Mouse (Mus musculus): Measurements from ENCODE around the gene C1qtnf1. TPM values are rescaled to one million over a fixed set of nuclear protein-coding genes. Genes with fewer than 3 reads are reported as not detected.

Gene C1qtnf1
- polyA plus RNA-seq, 1 experiment from 2014 or later: 3.5 TPM

DNA sequence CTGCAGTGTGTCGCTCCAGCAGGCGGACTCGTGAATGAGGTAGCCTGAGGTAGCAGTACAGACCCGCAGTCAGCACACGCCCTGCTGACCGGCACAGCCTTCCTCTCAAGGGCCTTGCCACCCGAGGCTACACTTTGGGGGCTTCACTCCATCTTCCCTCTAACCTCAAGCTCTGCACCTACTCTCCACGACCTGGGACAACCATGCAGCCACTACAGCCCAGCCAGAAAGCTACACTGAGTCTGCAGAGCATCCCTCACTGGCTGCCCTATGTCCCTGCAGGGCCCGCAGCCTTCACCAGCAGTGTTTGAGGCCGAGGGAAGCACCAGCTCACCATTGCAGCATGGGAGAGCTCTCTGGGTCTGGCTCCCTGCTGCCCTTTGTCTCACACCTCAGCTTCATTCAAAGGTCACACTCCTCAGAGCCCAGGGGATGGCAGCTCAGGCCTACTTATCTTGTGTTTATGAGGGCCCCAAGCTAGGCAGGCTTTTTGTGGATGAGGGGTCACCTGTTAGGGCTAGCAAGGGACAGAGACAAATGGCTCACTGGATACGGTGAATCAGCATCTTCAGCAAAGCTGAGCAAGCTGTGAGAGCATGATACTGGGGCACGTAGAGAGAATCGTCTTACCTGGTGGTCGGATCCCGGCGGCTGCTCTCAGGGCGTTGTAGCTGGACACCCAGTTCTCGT, 19.8 kb upstream of the C1qtnf1 start:
- no peaks in the 10 kb centered on the region for H3K4me1 ChIP-seq (ENCODE audit: control insufficient read depth, insufficient read depth, low read length)
- no peak overlapping the region for H3K4me3 ChIP-seq (ENCODE audit: low read depth, low read length)
- no peaks in the 10 kb centered on the region for H3K9me3 ChIP-seq (ENCODE audit: control insufficient read depth, low read length)
- peaks cover 16% of the 10 kb centered on the region for H3K36me3 ChIP-seq (ENCODE audit: control insufficient read depth, insufficient read depth, low read length)
- H3K27me3 ChIP-seq (ENCODE audit: control insufficient read depth, insufficient read depth, low read length): no peaks in the 10 kb centered on the region
- no peak overlapping the region for H3K9ac ChIP-seq (ENCODE audit: low read length)
- no peak overlapping the region for H3K4me2 ChIP-seq (ENCODE audit: low read depth, severe bottlenecking)
- WGBS: 73% methylated on average over 18 of the region's 18 CpGs
- H3K27ac ChIP-seq (replicated peaks; ENCODE audit: low read depth, low read length): no peak overlapping the region
- DNase-seq (ENCODE audit: low spot score) (no peak), ATAC-seq (ENCODE audit: insufficient number of reproducible peaks, low FRiP score, low TSS enrichment, low read depth) (no peak)

DNA sequence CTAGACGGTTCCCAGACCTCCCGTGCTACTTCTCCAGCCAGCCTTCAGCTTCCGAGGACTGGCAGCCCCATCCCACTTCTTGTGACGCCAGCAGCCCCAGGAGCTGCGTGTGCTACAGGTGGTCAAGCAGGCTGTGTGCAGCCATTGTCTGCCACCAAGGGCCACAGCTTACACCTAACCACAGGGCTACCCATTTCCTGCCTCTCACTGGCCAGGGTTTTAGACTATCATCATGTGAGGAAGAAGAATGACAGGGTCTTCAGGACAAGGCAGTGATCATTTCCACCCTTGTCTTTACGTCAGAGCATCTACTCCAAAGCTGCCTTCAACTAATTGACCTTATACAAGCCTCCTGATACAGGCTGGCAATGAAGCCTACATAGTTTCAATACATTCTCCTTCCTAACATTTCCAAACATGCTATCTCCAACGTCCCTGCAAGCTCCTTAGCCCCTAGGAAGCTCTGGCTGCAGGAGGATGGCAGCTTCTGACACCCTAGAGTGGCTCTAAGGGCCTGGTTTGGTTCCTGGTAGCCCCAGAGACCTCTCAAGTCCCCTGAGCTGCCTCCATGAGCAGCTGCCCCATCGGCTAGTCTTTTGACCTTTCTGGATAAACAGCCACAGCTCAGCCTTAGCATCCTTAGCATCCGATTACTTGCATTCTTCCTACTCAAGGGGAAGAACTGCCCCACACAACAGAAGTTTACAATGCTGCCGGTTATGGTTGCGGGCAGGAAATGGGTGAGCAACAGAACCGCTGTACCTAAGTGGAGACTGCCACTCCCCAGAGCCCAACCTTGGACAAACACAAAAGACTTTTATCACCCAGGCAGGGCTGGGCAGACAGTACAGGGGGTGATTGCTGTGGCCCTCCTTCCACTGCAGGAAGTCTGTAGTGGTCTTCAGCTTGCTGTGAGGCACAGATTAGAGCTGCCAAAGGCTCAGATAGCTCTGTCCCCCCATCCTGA, 18.6 kb upstream of the C1qtnf1 start:
- Histone ChIP-seq H3K9ac (ENCODE audit: low read length) (no peak overlapping the region), H3K4me2 (ENCODE audit: low read depth, severe bottlenecking) (no peak overlapping the region), H3K36me3 (ENCODE audit: control insufficient read depth, insufficient read depth, low read length) (peaks cover 16% of the 10 kb centered on the region), H3K4me3 (ENCODE audit: low read depth, low read length) (no peak overlapping the region), H3K27me3 (ENCODE audit: control insufficient read depth, insufficient read depth, low read length) (no peaks in the 10 kb centered on the region), H3K4me1 (ENCODE audit: control insufficient read depth, insufficient read depth, low read length) (no peaks in the 10 kb centered on the region), H3K27ac (replicated peaks; ENCODE audit: low read depth, low read length) (no peak overlapping the region), H3K9me3 (ENCODE audit: control insufficient read depth, low read length) (no peaks in the 10 kb centered on the region)
- WGBS: 83% methylated on average over 12 of the region's 12 CpGs
- ATAC-seq (ENCODE audit: insufficient number of reproducible peaks, low FRiP score, low TSS enrichment, low read depth): no peak
- no peak for DNase-seq (ENCODE audit: low spot score)

DNA sequence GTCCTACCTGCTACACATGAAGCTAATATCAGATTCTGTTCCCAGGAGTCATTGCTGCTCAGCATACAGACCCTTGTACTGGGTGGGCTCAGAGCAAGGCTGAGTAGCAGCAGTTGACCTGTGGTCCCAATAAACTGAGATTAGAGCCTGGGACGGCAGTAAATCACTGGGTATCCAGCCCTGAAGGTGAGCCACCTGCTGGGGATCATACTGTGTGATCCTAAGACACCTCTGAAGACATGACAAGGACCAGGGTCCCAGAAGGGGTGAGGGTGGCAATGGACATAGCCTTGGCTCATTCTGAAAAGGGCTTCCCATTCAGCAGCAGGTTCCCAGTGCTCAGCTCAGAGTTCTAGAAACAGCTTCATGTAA, 17.9 kb upstream of the C1qtnf1 start:
- H3K27me3 ChIP-seq (ENCODE audit: control insufficient read depth, insufficient read depth, low read length): no peaks in the 10 kb centered on the region
- DNase-seq (ENCODE audit: low spot score) (no peak), ATAC-seq (ENCODE audit: insufficient number of reproducible peaks, low FRiP score, low TSS enrichment, low read depth) (no peak)
- peaks cover 16% of the 10 kb centered on the region for H3K36me3 ChIP-seq (ENCODE audit: control insufficient read depth, insufficient read depth, low read length)
- no peak overlapping the region for H3K27ac ChIP-seq (replicated peaks; ENCODE audit: low read depth, low read length)
- H3K4me1 ChIP-seq (ENCODE audit: control insufficient read depth, insufficient read depth, low read length): no peaks in the 10 kb centered on the region
- 78% methylated on average over 1 of the region's 1 CpGs for WGBS
- no peak overlapping the region for H3K4me2 ChIP-seq (ENCODE audit: low read depth, severe bottlenecking)
- H3K9ac ChIP-seq (ENCODE audit: low read length): no peak overlapping the region
- H3K4me3 ChIP-seq (ENCODE audit: low read depth, low read length): no peak overlapping the region
- H3K9me3 ChIP-seq (ENCODE audit: control insufficient read depth, low read length): no peaks in the 10 kb centered on the region

DNA sequence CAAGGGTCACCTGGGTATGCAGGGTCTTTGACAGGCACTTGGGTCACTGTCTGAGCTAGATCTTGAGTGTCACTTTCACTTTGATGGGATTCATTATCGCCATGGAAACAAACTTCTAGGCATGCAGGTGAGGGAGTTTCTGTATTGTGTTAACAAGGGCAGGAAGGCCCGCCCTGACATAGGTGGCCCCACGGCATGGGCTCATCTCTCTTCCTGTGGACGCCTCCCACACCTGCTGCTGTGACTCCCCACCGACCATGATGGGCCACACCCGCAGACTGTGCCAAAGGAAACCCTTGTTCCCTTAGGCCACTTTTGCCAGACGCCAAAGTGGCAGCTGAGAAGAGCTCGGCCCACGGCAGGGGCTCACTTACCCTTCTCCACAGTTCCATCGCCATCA, 17.5 kb upstream of the C1qtnf1 start:
- 95% methylated on average over 10 of the region's 10 CpGs for WGBS

DNA sequence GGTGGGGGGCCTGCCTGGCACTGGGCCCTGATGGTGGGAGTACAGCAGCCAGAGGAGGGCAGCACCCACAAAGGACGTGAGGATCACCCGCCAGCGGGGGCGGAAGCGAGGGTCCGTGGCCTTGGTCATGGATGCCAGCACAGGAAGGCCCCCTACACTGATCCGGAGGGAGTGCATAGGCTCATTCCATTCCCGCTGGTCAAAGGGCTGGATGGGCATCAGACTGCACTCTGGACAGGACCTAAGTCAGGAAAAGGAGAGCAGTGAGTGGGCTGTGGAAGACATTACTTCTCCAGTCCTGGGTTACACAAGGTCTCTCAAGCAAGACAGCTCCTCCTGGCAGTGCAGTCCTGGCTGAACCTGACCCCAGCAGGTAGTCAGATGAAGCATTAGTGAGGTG, 16.7 kb upstream of the C1qtnf1 start:
- H3K9me3 ChIP-seq (ENCODE audit: control insufficient read depth, low read length): no peaks in the 10 kb centered on the region
- ATAC-seq (ENCODE audit: insufficient number of reproducible peaks, low FRiP score, low TSS enrichment, low read depth) (no peak), DNase-seq (ENCODE audit: low spot score) (no peak)
- no peak overlapping the region for H3K9ac ChIP-seq (ENCODE audit: low read length)
- no peak overlapping the region for H3K4me3 ChIP-seq (ENCODE audit: low read depth, low read length)
- H3K27me3 ChIP-seq (ENCODE audit: control insufficient read depth, insufficient read depth, low read length): no peaks in the 10 kb centered on the region
- H3K4me2 ChIP-seq (ENCODE audit: low read depth, severe bottlenecking): no peak overlapping the region
- no peaks in the 10 kb centered on the region for H3K4me1 ChIP-seq (ENCODE audit: control insufficient read depth, insufficient read depth, low read length)
- no peak overlapping the region for H3K27ac ChIP-seq (replicated peaks; ENCODE audit: low read depth, low read length)
- H3K36me3 ChIP-seq (ENCODE audit: control insufficient read depth, insufficient read depth, low read length): peaks cover 16% of the 10 kb centered on the region
- WGBS: 92% methylated on average over 8 of the region's 8 CpGs

More for the DNA sequence above, 17.5 kb upstream of the C1qtnf1 start:
- Histone ChIP-seq H3K4me1 (ENCODE audit: control insufficient read depth, insufficient read depth, low read length) (no peaks in the 10 kb centered on the region), H3K27me3 (ENCODE audit: control insufficient read depth, insufficient read depth, low read length) (no peaks in the 10 kb centered on the region), H3K4me3 (ENCODE audit: low read depth, low read length) (no peak overlapping the region), H3K9ac (ENCODE audit: low read length) (no peak overlapping the region), H3K27ac (replicated peaks; ENCODE audit: low read depth, low read length) (no peak overlapping the region), H3K4me2 (ENCODE audit: low read depth, severe bottlenecking) (no peak overlapping the region), H3K9me3 (ENCODE audit: control insufficient read depth, low read length) (no peaks in the 10 kb centered on the region), H3K36me3 (ENCODE audit: control insufficient read depth, insufficient read depth, low read length) (peaks cover 16% of the 10 kb centered on the region)
- DNase-seq (ENCODE audit: low spot score): no peak
- ATAC-seq (ENCODE audit: insufficient number of reproducible peaks, low FRiP score, low TSS enrichment, low read depth): no peak

DNA sequence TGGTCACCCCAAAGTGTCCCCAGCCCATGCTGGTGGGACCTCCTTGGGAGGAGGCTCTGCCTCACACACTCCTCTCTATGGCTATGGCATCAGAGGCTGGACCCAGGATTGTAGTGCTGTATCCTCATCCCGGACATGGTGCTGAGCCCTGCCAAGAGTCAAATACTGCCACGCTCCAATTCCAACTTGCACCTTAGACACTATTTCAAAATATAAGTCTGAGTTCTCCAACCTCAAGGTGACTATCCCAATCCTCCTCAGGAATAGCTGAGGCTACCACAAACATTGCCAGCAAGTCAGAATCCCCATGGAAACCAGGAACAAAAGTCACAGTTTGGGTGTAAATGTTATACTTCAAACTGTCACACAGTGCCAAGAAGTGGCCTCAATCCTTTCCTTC, 15.4 kb upstream of the C1qtnf1 start:
- Histone ChIP-seq H3K4me2 (ENCODE audit: low read depth, severe bottlenecking) (no peak overlapping the region), H3K27me3 (ENCODE audit: control insufficient read depth, insufficient read depth, low read length) (no peaks in the 10 kb centered on the region), H3K4me3 (ENCODE audit: low read depth, low read length) (no peak overlapping the region), H3K4me1 (ENCODE audit: control insufficient read depth, insufficient read depth, low read length) (peaks cover 3% of the 10 kb centered on the region), H3K27ac (replicated peaks; ENCODE audit: low read depth, low read length) (no peak overlapping the region), H3K36me3 (ENCODE audit: control insufficient read depth, insufficient read depth, low read length) (peaks cover 9% of the 10 kb centered on the region), H3K9ac (ENCODE audit: low read length) (no peak overlapping the region), H3K9me3 (ENCODE audit: control insufficient read depth, low read length) (no peaks in the 10 kb centered on the region)
- WGBS: 95% methylated on average over 2 of the region's 2 CpGs
- ATAC-seq (ENCODE audit: insufficient number of reproducible peaks, low FRiP score, low TSS enrichment, low read depth): no peak
- no peak for DNase-seq (ENCODE audit: low spot score)

DNA sequence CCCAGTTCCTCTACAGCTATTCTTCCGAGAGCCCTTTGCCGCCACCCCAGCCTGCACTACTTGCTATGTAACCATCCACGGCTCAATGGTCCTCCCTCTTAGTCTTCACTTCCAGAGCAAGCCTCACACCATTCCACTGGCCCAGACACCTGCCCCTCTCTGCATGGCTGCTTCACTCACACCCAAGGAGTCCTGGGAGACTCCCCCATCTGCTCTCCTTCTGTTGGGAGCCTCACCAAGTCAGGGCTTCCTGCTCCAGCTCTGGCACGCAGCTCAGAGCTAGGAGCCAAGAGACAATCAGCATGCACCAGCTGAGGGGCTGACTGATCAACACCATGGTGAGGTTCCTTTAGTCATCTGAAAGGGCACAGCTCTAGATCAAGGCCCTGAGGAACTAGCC, 14.9 kb upstream of the C1qtnf1 start:
- Histone ChIP-seq H3K4me2 (ENCODE audit: low read depth, severe bottlenecking) (no peak overlapping the region), H3K36me3 (ENCODE audit: control insufficient read depth, insufficient read depth, low read length) (peaks cover 6% of the 10 kb centered on the region), H3K9ac (ENCODE audit: low read length) (no peak overlapping the region), H3K27me3 (ENCODE audit: control insufficient read depth, insufficient read depth, low read length) (no peaks in the 10 kb centered on the region), H3K27ac (replicated peaks; ENCODE audit: low read depth, low read length) (no peak overlapping the region), H3K9me3 (ENCODE audit: control insufficient read depth, low read length) (no peaks in the 10 kb centered on the region), H3K4me3 (ENCODE audit: low read depth, low read length) (no peak overlapping the region), H3K4me1 (ENCODE audit: control insufficient read depth, insufficient read depth, low read length) (peaks cover 8% of the 10 kb centered on the region)
- no peak for DNase-seq (ENCODE audit: low spot score)
- no peak for ATAC-seq (ENCODE audit: insufficient number of reproducible peaks, low FRiP score, low TSS enrichment, low read depth)
- WGBS: 89% methylated on average over 4 of the region's 4 CpGs

DNA sequence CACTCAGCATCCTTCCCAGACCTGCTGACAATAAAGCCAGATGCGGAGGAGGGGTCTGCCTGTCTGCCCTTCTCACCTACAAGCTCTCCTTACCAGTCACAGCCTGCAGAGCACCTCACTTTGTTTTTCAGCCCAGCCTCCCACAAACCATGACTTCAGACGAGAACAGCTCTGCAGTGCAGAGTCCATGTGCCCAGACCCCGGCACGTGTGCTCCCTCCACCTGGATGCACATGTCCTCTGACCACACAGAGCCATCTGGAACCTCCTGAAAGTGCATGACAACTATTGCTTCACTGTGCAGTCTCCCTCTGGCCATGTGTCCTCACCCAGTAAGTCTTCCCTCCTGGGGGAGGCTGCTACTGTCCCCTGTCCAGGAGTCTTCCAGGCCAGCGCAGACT, 13.7 kb upstream of the C1qtnf1 start:
- WGBS: 94% methylated on average over 5 of the region's 5 CpGs
- H3K27me3 ChIP-seq (ENCODE audit: control insufficient read depth, insufficient read depth, low read length): no peaks in the 10 kb centered on the region
- ATAC-seq (ENCODE audit: insufficient number of reproducible peaks, low FRiP score, low TSS enrichment, low read depth): no peak

More for the DNA sequence above, 13.7 kb upstream of the C1qtnf1 start:
- H3K4me2 ChIP-seq (ENCODE audit: low read depth, severe bottlenecking): no peak overlapping the region
- H3K4me3 ChIP-seq (ENCODE audit: low read depth, low read length): no peak overlapping the region
- DNase-seq (ENCODE audit: low spot score): no peak
- H3K27ac ChIP-seq (replicated peaks; ENCODE audit: low read depth, low read length): no peak overlapping the region
- peaks cover 4% of the 10 kb centered on the region; the same call in 1 of the 2 replicates for H3K36me3 ChIP-seq (ENCODE audit: control insufficient read depth, insufficient read depth, low read length)
- H3K9me3 ChIP-seq (ENCODE audit: control insufficient read depth, low read length): no peaks in the 10 kb centered on the region
- no peak overlapping the region for H3K9ac ChIP-seq (ENCODE audit: low read length)
- peaks cover 11% of the 10 kb centered on the region for H3K4me1 ChIP-seq (ENCODE audit: control insufficient read depth, insufficient read depth, low read length)
